Mouse (Mus musculus): ENCODE data around the gene Itsn1. TPM values are rescaled to one million over a fixed set of nuclear protein-coding genes. Genes with fewer than 3 reads are reported as not detected.

The Itsn1 gene
- total RNA-seq, 4 experiments from 2014 or later: 50.2 to 64.1 (median 53.3) TPM

DNA sequence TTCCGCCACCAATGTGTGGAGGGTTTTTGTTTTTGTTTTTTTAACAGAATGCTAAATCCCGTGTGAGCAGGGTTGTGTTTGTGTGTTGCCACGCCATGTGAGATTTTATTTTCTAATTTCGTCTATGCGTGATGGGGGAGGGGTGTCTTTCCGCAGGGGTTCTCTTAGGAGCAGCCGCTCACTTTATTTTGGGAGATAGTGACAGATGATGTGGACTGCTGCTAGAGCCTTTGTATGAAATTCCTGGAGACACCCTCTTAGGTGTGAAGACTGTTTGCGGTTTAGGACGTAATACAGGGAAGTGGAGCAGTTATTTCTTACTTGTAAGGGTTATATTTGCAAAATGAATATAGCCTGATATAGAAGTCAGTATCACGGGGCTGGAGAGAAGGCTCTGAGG lies 176.9 kb downstream of the Itsn1 start:
- DNase-seq (ENCODE audit: low spot score): no peak

DNA sequence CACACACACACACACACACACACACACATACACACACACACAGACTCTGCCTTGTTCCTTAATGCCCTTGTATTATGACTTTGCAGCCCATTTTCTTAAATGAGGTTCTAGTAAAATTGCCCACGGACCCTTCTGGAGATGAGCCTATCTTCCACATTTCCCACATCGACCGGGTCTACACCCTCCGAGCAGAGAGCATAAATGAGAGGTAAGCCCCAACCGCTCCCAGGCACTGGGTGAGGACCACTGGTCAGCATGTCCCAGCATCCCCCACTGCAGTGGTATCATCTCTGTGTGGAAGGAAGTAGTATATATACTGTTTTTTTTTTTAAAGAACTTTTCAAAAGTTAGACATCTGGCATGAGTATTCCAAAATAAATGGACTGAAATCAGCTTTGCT lies 177.6 kb downstream of the Itsn1 start:
- DNase-seq (ENCODE audit: low spot score): no peak

DNA sequence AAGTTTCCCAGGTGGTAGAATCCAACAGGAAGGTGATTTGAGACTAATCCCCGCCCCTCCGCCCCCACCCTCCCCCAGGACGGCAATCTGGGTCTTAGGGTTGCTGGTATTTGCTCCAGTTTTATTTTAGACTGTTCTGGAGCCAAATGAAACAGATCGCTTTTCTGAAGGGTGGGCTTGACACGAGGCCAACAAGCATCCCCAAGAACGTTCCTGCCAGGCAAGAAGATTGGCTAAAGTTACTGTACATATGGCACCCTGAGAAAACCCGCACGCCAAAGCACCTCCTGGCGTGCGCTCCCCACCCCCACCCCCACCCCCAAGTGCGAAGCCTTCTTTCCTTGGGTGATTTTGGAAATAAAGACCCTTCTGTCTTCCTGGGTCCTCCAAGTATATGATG lies 178.1 kb downstream of the Itsn1 start:
- no peak for DNase-seq (ENCODE audit: low spot score)

DNA sequence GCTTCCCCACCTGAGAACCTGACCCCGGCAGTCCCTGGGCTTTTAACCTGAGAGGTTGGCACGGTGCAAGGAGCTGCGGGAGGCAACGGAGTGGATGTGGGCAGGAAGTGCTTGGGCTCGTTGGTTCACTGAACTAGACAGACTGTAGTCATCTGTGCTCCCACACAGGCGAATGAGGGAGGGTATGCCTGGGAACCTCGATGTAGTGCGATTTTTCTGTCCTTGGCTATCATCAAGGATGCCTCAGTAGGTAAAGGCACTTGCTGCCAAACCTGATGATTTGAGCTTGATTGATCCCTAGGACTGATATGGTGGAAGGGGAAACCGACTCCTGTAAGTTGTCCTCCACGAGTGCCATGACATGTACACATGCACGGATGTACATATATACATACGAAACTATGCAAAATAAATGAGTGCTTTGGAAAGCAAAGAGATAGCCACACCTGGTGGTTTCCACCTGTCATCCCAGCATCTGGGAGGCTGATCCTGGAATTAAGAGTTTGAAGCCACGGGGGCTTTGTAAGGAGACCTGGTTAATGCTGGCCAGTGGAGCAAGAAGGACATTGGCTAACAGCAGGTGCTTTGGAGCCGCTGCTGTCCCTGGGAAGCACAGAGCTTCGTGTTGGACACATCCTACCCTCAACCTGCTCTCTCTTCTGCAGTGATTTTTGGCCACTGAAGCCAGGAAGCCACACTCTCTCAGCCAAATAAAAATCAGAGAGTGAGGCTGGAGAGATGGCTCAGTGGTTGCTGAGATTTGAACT lies 180.7 kb downstream of the Itsn1 start:
- DNase-seq (ENCODE audit: low spot score): no peak

DNA sequence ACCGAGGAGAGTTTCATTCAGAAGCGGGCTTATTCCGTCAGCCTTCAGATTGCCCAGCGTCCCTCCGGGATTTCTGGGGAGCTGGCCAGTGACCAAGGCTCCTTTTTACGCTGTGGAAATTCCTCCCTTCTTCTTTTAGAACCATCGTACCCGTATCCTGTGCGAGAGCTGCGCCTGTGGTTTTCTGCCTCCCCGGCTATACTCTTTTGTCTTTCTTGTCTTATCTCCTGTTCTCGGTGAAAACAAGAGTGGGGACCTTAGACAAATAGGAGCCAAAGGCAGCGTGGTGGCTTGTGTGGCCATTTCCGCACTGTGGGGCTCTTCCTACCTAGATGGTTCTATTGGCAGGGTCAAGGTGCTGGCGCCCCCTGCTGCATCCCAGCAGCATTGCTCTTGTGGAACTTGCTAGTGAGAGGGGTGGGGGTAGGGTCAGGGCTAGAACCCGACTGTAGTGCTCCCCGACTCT lies 188.6 kb downstream of the Itsn1 start:
- peak; percentile 83 for DNase-seq (ENCODE audit: low spot score)

DNA sequence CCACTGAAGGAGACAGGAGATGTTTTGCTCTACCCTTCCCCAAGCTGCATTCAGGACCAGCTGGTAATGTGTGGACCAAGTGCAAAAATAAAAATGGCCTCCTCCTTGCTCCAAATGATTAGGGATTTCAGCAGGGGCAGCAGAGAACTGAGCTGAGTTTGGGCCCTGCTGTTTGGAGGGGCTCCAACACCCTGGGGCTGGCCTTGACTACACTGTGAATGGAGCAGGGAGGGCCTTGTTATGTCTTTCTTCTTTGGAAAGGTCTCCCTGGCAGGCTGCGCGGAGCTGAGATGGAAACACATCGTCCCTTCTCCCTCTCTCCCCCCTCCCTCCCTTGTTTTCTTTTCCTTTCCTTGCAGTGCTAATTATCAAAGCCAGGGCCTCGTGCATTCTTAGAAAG lies 189.4 kb downstream of the Itsn1 start:
- no peak for DNase-seq (ENCODE audit: low spot score)

DNA sequence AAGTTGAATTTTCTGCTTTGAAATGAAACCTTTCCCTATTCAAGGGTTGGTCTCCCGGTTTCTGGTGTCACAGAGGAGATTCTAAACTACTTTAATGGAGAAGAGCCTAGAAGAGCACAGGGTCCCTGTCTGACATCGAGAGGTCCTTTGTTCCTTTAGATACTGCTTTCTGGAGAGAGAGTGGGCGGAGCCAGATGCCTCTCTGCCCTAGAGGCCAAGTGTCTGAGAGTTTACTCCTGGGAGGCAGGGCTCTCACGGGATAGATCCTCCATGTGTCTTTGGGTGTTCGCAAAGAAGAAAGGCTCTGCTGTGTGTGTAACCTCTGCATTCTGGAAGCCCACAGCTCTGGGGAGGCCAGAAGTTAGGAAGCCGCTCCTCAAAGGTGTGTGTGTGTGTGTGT lies 190.0 kb downstream of the Itsn1 start:
- DNase-seq (ENCODE audit: low spot score): no peak

DNA sequence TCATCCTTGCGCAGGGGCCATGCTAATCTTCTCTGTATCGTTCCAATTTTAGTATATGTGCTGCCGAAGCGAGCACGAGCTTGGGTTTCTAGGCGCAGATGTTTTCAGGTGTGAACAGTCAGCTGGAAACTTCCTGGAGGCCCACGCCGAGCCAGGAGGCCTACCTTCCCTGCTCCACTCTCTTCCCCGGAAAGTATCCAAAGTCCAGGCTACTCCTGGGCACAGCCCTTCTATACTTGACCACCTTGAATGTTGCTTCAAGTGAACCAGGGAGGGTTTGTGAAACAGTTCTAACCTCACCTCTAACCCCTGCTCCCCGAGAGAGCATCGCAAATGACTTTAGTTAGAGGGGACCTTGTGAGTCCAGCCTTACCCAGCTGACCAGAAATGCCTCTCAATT lies 192.3 kb downstream of the Itsn1 start:
- DNase-seq (ENCODE audit: low spot score): no peak

DNA sequence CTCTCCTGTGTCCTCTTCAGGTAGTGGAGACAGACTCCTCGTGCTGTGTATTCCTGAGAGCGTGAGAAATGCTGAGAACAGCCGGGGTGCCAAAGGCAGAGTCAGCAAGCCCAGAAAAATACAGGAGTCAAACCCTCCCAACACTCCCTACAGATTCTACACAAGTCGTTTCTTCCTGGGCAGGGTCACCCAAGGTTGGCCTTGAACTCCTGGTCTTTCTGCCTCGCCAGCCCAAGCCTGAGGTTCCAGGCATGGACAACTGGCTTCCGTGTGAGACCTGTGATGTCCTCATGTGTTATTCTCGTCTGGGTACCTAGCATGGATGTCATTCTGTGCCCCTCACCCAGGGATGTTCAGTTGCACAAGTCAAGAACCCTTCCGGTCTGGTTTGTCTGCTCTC lies 193.9 kb downstream of the Itsn1 start:
- no peak for DNase-seq (ENCODE audit: low spot score)

DNA sequence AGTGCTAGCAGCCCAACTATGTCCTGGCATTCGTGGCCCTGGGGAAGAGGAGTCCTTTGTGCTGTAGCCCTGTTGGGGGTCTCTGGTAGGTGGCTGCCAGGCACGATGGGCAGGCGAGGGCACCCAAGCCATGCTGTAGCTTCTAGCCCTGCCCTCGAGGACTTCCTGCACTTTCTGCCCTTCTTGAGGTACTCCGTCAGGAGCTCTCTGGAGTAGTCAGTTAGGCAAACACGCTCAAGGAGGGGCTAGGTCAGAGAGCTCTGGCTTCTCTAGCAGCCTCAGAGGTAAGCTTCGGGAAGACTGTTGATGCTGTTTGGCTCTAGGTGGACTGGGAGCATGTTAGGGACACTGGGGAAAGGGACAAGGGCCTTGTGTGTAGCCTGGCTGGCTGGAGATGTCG lies 195.3 kb downstream of the Itsn1 start:
- no peak for DNase-seq (ENCODE audit: low spot score)

DNA sequence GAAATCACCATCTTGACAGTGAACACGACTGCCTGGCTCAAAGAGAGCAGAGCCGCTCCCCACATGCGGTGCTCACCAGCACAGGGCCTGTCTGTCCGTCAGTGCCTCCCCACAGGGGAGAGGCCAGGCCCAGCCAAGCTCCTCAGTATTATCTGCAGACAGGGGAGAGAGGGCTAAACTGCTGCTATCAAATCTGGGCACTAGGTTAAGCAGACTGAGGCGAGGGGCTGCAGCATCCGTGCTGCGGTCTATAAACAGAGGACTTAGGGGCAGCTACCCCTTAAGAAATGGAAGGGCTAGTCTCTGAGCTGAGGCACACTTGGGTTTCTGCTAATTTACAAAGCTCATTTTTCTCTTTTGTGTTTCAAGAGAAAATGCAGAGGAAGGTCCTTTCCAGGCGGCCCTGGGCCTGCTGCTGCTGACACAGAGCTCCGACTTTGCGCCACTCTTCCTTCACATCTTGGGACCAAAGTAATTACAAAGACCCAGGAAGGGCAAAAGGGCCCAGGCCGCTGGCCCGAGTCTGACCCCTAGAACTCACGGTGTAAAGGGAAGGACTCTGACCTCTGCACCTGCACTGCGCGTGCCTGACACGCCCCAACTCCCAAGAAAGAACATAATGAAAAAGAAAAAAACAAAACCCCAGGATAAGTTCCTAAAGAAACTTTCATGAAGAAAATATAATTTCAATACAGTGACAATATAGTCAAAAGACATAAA lies 199.0 kb downstream of the Itsn1 start:
- no peak for DNase-seq (ENCODE audit: low spot score)

DNA sequence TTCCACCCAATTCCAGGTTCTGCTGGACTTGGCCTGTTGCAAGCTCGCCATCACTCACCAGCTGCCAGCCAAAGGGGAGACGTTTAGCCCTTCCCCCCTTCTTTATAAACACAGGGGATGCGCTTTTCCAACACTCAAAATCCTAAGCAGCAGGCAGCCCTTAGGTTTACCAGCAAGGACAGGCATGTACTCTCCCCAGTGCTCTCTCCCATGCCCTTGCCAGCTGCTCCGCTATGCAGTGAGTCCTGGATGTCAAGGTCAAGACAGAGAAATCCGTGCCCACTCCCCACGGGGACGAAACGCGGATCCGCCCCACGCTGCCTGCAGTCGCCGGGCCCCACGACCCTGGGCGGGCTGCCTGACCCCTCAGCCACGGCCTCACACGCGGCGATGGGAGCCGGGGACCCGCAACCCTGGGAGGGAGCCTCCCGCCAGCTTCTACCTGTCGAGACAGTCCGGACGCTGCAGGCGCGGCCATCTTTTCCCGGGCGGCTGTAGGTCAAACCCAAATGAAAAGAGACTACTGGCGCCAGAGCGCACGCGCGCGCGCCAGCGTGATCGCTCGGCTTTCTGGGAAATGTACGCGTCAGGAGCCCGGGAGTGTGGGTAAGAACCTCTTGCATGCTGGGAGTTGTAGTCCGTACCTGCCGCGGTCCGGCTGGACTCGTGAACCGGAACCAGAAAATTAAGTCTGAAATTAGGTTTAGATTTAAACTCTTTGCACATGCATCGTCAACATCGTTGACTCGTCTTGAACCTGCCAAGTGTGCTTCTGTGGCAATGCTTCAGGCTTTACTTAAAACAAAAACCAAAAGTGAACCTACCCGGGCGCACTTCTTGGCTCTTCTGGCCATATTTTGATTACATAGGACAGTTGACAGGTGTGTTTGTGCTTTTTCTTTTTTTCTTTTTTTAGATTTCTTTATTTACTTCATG lies 202.3 kb downstream of the Itsn1 start:
- DNase-seq (ENCODE audit: low spot score): peak; percentile 92

DNA sequence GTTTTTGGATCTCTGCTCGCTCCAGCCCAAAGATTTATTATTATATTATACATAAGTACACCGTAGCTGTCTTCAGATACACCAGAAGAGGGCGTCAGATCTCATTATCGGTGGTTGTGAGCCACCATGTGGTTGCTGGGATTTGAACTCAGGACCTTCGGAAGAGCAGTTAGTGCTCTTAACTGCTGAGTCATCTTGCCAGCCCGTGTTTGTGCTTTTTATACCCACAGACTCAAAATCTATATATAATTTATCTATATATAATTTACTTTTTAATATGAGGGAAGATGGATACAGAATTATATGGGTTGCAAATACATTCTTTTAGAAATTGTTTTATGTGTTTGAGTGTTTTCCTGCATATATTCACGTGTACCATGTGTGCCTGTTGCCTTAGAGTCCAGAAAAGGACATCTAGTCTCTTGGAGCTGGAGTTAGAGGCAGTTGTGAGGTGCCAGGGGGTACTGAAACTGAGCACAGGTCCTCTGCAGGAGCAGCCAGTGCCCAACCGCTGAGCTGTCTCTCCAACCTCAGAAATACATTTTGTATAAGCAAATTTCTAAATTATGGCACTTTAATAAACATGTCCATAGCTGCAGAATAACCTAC lies 203.1 kb downstream of the Itsn1 start:
- DNase-seq (ENCODE audit: low spot score): no peak

DNA sequence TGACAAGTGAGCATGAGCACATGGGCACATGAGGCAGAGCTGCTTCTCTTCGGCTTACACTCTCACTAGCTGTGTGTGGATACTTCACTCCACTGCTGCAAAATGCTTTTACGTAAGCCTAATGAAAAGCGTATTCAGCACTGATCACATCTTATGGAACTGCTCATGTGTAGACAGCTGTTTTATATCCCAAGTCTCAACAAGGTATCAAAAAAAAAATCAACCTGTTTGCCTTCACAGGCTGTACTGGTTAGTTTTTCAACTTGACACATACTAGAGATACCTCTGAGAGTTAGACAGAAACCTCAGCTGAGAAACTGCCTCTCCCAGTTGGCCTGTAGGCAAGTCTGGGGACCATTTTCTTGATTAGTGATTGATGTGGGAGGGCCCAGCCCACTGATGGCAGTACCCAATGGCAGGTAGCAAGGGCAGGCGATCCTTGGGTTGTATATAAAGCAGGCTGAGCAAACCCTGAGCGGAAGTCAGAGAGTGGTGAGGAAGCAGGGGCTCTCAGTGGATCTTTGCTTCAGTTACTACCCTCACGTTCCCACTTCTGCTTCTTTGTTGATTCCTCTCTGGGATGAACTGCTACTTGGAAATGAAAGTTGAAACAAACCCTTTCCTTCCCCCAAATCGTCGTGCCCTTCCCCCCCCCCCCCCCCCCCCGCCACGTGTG lies 203.9 kb downstream of the Itsn1 start:
- no peak for DNase-seq (ENCODE audit: low spot score)

DNA sequence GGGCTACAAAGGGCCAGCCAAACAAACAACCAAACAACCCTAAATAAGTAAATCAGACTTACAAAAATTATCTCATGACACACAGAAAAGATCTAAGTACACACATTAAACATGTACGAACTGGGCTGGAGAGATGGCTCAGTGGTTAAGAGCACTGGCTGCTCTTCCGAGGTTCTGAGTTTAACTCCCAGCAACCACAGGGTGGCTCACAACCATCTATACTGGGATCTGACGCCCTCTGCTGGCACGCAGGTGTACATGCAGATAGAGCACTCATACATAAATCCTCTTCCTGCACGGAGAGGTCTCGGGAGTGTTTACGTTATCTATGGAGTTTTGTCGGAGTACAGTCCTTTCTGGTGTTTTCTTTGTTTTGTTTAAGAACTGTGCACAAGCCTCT lies 206.0 kb downstream of the Itsn1 start:
- DNase-seq (ENCODE audit: low spot score): no peak

DNA sequence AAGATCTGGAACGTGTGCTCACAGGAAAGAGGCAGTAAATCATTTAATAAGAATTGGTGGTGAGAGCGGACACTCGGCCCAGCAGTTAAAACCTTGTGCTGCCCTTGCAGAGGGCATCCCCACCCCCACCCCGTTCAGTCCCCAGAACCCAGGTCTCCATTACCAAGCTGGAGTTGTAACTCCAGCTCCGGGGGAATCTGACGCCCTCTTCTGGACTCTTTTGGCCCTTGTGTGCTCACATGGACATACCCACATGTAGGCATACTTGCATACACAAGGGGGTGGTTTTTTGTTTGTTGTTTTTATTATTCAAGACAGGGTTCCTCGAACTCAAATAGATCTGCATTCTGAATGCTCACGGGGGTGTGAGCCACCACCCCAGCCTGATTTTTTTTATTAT lies 206.6 kb downstream of the Itsn1 start:
- no peak for DNase-seq (ENCODE audit: low spot score)

DNA sequence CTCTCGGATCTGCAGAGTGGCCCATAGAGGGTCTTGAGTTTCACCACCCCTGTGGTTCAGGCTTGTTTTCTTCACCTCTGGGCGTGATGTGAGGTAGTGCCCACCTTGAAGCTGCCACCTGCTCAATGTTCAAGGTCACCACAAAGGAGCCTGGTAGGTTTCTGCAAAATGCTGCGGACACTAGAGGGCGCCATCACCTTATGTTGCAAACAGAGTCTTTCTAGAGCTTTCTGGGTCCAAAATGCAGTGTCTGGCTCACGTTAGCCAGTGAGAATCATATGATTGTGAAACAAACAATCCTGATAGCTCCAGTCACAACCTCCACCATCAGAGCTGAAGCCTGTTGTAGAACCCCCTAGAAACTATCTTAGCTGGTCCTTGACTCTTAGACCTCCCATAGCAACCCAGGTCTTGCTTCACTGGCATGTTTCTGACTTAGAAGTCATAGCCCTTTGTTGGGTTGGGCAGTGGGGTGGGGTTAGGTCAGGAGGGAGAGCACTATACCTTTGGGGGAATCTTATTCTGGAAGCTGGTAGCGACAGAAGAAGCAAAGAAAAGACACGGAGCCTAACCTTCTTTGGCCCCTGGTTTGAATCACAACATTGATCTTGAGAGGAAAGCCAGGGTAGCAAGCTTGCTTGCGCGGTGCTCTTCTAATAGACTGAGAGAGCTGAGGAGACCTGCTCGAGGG lies 207.4 kb downstream of the Itsn1 start:
- peak; percentile 79 for DNase-seq (ENCODE audit: low spot score)

DNA sequence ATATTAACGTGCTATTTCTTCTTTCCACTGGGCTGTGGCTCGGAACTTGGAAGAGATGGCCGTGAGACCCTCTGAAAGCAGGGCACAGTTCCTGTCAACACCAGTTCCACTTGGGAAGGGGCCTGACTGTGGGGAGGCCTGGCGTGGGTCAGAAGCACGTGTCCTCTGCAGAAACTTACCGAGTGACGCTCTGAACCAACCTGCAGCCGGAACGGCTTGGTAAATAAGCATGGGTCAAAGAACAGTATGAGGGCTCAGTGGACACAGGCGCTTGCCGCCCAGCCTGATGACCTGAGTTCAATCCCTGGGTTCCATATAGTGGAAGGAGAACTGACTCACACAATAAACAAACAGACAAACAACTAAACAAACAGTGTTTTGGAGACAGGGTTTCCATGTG lies 208.2 kb downstream of the Itsn1 start:
- DNase-seq (ENCODE audit: low spot score): no peak

DNA sequence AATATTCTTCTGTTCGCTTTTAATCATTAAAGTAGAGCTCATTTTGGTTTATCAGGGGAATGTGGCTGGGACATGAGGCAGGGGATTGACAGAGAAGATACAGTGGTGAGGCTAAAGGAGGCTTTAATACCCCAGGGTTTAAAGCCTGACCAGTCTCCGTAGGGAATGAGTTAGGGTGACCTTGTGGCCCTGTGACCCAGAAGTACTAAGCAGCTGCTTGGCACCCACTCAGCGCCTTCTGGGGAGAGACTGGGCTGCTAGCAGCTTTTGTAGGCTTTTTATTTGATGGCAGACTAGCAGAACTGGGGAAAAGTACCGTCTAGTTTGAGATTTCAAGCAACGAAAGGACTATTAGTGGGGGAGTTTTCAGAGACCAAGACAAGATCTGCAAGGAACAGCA lies 209.1 kb downstream of the Itsn1 start:
- no peak for DNase-seq (ENCODE audit: low spot score)

DNA sequence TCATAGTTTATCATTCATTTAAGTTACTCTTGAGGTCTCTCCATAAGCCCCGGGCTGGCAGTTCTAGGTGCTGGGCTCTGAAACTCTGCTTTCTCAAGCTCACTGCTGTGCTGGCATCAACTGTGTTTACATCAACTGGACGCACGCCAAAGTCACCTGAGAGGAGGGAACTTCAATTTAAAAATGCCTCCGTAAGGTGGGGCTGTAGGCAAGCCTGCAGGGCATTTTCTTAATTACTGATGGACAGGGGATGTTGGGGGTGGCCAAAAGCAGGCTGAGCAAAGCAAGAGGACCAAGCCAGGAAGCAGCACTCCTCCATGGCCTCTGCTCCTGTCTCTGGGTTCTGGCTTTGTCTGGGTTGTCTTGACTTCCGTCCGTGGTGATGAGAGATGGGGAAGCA lies 211.6 kb downstream of the Itsn1 start:
- DNase-seq (ENCODE audit: low spot score): no peak

DNA sequence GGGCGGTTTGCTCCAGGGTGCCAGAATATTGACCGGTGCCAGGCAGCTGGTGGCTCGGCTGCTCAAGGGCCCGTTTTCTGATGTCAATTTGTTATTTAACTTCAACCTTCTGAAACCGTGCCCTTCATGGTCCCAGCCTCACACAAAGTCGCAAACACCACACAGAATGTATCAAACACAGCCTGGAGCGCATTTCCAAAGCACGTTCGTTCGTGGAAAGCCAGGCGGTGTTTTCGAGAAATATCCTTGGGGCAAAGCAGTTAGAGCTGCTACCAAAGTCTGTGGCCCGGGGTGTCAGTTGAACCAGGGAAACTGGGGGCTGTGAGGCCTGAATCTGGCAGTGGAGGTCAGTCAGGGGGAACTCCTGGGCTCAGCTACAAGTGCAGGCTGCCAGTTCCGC lies 213.1 kb downstream of the Itsn1 start:
- DNase-seq (ENCODE audit: low spot score): no peak

Measured in heart, adult 8-10 months (tissue).